Mouse (Mus musculus): ENCODE measurements around the gene Gm28047.

GRCm38 (mm10) chr15:102507561-102507960 lies 117.3 kb downstream of the Gm28047 start:
- TF ChIP-seq CTCF (IDR thresholded peaks at IDR 0.05; ENCODE audit: low read depth) (no peak), EP300 (IDR thresholded peaks at IDR 0.05; ENCODE audit: low read depth) (no peak)
